12 mouse cellular contexts compared by ENCODE assay signal in genomic region chr6:40429521-40429931, GRCm38 (mm10). TPM values are rescaled to one million over a fixed set of nuclear protein-coding genes. Genes with fewer than 3 reads are reported as not detected.
A peak's percentile ranks its signal among the peaks of the same experiment; 100 is the strongest.
DNase-seq lines count a peak whose midpoint lies in the region; ATAC-seq and TF ChIP-seq lines count a peak whose summit lies in the region.
"Had no signal": no experiment of that assay in that cellular context is flagged by ENCODE, and none has a peak within 500 bp of the region (broad histone marks: within the 10 kb centered on the region; RNA-seq: fewer than 3 reads in every experiment).

No protein-coding gene starts in this region.

- TF ChIP-seq EP300 in heart, adult 2 months (IDR thresholded peaks at IDR 0.05; ENCODE audit: insufficient read depth, low read depth, low read length): no peak
- TF ChIP-seq EP300 in liver, postnatal 0 days (IDR thresholded peaks at IDR 0.05; ENCODE audit: low read depth): peak; percentile 35; the same call in 1 of the 2 replicates
- TF ChIP-seq EP300 in stomach, postnatal 0 days (optimal IDR thresholded peaks at IDR 0.05): no peak

- TF ChIP-seq POLR2A in heart, adult 2 months (IDR thresholded peaks at IDR 0.05; ENCODE audit: insufficient read depth, low read depth, low read length): no peak

- intact Hi-C loops in heart, adult 2 months (cut with DNase I): no loop called here

- DNase-seq in heart, adult 11 months: peak; percentile 29
- no peak for DNase-seq in heart, adult 2 months
- peak; percentile 28 for DNase-seq in liver, postnatal 0 days
- peak; percentile 78 for DNase-seq in stomach, postnatal 0 days (ENCODE audit: low spot score)
- no peak for DNase-seq in c-Kit-positive CD71-positive TER-119-positive erythroid progenitor cells, embryonic 14.5 days (ENCODE audit: low spot score)
- DNase-seq in adipocyte (ENCODE audit: low spot score): no peak
- DNase-seq: kidney, adult 18-20 months had no signal

- H3K9ac ChIP-seq in heart, adult 2 months (ENCODE audit: low read depth, low read length): no peak overlapping the region
- H3K9ac ChIP-seq in midbrain, embryonic 16.5 days (ENCODE audit: low read depth, low read length): no peak overlapping the region
- H3K9ac ChIP-seq in midbrain, embryonic 15.5 days: no peak overlapping the region
- no peak overlapping the region for H3K9ac ChIP-seq in liver, postnatal 0 days (replicated peaks)
- H3K9ac ChIP-seq in stomach, postnatal 0 days (ENCODE audit: low read length): no peak overlapping the region

- H3K9me3 ChIP-seq in midbrain, embryonic 16.5 days (replicated peaks; ENCODE audit: control insufficient read depth, low read length, poor library complexity, severe bottlenecking): no peaks in the 10 kb centered on the region
- H3K9me3 ChIP-seq in midbrain, embryonic 15.5 days: no peaks in the 10 kb centered on the region
- no peaks in the 10 kb centered on the region for H3K9me3 ChIP-seq in liver, postnatal 0 days (ENCODE audit: low read length)
- no peaks in the 10 kb centered on the region for H3K9me3 ChIP-seq in stomach, postnatal 0 days (ENCODE audit: control insufficient read depth, low read length)

- H3K4me3 ChIP-seq in heart, adult 2 months: no peak overlapping the region
- no peak overlapping the region for H3K4me3 ChIP-seq in midbrain, embryonic 16.5 days (ENCODE audit: low read depth, low read length)
- H3K4me3 ChIP-seq in midbrain, embryonic 15.5 days: no peak overlapping the region
- H3K4me3 ChIP-seq in liver, postnatal 0 days (ENCODE audit: low read depth, low read length): no peak overlapping the region
- H3K4me3 ChIP-seq in stomach, postnatal 0 days (ENCODE audit: low read depth, low read length): no peak overlapping the region

- H3K79me2 ChIP-seq in heart, adult 2 months (replicated peaks; ENCODE audit: control insufficient read depth, insufficient read depth, low read length): no peaks in the 10 kb centered on the region; the same call in 1 of the 2 replicates

- 63% methylated on average over 4 of the region's 4 CpGs for WGBS in heart, adult 2 months
- 51% methylated on average over 4 of the region's 4 CpGs for WGBS in midbrain, embryonic 16.5 days
- 61% methylated on average over 4 of the region's 4 CpGs for WGBS in midbrain, embryonic 15.5 days
- WGBS in liver, postnatal 0 days (ENCODE audit: insufficient replicate concordance): 58% methylated on average over 4 of the region's 4 CpGs
- 50% methylated on average over 4 of the region's 4 CpGs for WGBS in stomach, postnatal 0 days

- 0 out of 2 replicates have a peak, but pooled peaks have one; percentile 10 for ATAC-seq in midbrain, embryonic 16.5 days
- no peak for ATAC-seq in midbrain, embryonic 15.5 days (replicated peaks)
- peak; percentile 83 for ATAC-seq in liver, postnatal 0 days
- ATAC-seq in stomach, postnatal 0 days (ENCODE audit: low FRiP score, low TSS enrichment): peak; percentile 96
- ATAC-seq: Patski had no signal

- no peaks in the 10 kb centered on the region for H3K27me3 ChIP-seq in heart, adult 2 months (ENCODE audit: control insufficient read depth, insufficient read depth, low read length)
- H3K27me3 ChIP-seq in midbrain, embryonic 16.5 days (ENCODE audit: control insufficient read depth, insufficient read depth, low read depth, low read length): no peaks in the 10 kb centered on the region
- H3K27me3 ChIP-seq in midbrain, embryonic 15.5 days (replicated peaks): no peaks in the 10 kb centered on the region
- no peaks in the 10 kb centered on the region for H3K27me3 ChIP-seq in liver, postnatal 0 days (ENCODE audit: insufficient read depth, low read length)
- no peaks in the 10 kb centered on the region for H3K27me3 ChIP-seq in stomach, postnatal 0 days (ENCODE audit: control insufficient read depth, insufficient read depth, low read length)

- H3K4me1 ChIP-seq in heart, adult 2 months (ENCODE audit: control insufficient read depth, insufficient read depth, low read length): no peaks in the 10 kb centered on the region
- H3K4me1 ChIP-seq in midbrain, embryonic 16.5 days (ENCODE audit: control insufficient read depth, insufficient read depth, low read length): peaks cover 10% of the 10 kb centered on the region
- peaks cover 23% of the 10 kb centered on the region for H3K4me1 ChIP-seq in midbrain, embryonic 15.5 days
- peaks cover 30% of the 10 kb centered on the region for H3K4me1 ChIP-seq in liver, postnatal 0 days (ENCODE audit: insufficient read depth)
- no peaks in the 10 kb centered on the region for H3K4me1 ChIP-seq in stomach, postnatal 0 days (replicated peaks; ENCODE audit: control insufficient read depth, insufficient read depth)

- no peak for TF ChIP-seq CTCF in heart, adult 2 months (IDR thresholded peaks at IDR 0.05)
- no peak for TF ChIP-seq CTCF in liver, postnatal 0 days (IDR thresholded peaks at IDR 0.05; ENCODE audit: low read depth)
- TF ChIP-seq CTCF in stomach, postnatal 0 days (IDR thresholded peaks at IDR 0.05; ENCODE audit: low read depth): no peak

- H3K27ac ChIP-seq in heart, adult 2 months: no peak overlapping the region
- no peak overlapping the region for H3K27ac ChIP-seq in midbrain, embryonic 16.5 days (ENCODE audit: low read length)
- H3K27ac ChIP-seq in midbrain, embryonic 15.5 days: no peak overlapping the region
- peak overlapping the region; percentile 77 for H3K27ac ChIP-seq in liver, postnatal 0 days (ENCODE audit: low read depth)
- H3K27ac ChIP-seq in stomach, postnatal 0 days (replicated peaks): no peak overlapping the region

- H3K4me2 ChIP-seq in midbrain, embryonic 16.5 days (ENCODE audit: low read length): no peak overlapping the region
- no peak overlapping the region for H3K4me2 ChIP-seq in midbrain, embryonic 15.5 days
- H3K4me2 ChIP-seq in liver, postnatal 0 days (ENCODE audit: low read depth, low read length): 0 out of 2 replicates have a peak overlapping the region, but pooled peaks have one; percentile 18
- H3K4me2 ChIP-seq in stomach, postnatal 0 days (replicated peaks; ENCODE audit: low read depth): no peak overlapping the region

- H3K36me3 ChIP-seq in heart, adult 2 months (ENCODE audit: control insufficient read depth, insufficient read depth, low read length): no peaks in the 10 kb centered on the region
- no peaks in the 10 kb centered on the region for H3K36me3 ChIP-seq in midbrain, embryonic 16.5 days (ENCODE audit: control insufficient read depth, insufficient read depth, low read length)
- no peaks in the 10 kb centered on the region for H3K36me3 ChIP-seq in midbrain, embryonic 15.5 days (replicated peaks)
- H3K36me3 ChIP-seq in liver, postnatal 0 days (replicated peaks; ENCODE audit: insufficient read depth, low read length): no peaks in the 10 kb centered on the region
- H3K36me3 ChIP-seq in stomach, postnatal 0 days (ENCODE audit: control insufficient read depth, insufficient read depth, low read length): no peaks in the 10 kb centered on the region

RNA-seq across cellular contexts. Expression of gene E330009J07Rik, which starts 6.4 kb away (rescaled TPM):
- 1 to 10 TPM; 2.5 to 4.5 TPM for total RNA-seq in heart, adult 2 months (2021)
- 1.7 and 3.5 TPM in 2 replicates for polyA plus RNA-seq in heart, adult 2 months (2012; rRNA removed)
- polyA plus RNA-seq in midbrain, embryonic 16.5 days (2015; fragmentation: Nextera tagmentation; extraction: Ambion mirVana): 12.9 and 13.8 TPM in 2 replicates
- polyA plus RNA-seq in midbrain, embryonic 15.5 days (2015; fragmentation: Nextera tagmentation; extraction: Ambion mirVana): 12.5 and 13.4 TPM in 2 replicates
- 2.4 and 5.0 TPM in 2 replicates for polyA plus RNA-seq in liver, postnatal 0 days (2015; fragmentation: Nextera tagmentation; extraction: Ambion mirVana)
- polyA plus RNA-seq in stomach, postnatal 0 days (2015; fragmentation: Nextera tagmentation; extraction: Ambion mirVana): 11.0 TPM in 2 replicates

RNA-seq across cellular contexts. Expression of gene Wee2, which starts 9.4 kb away (rescaled TPM):
- not detected for total RNA-seq in heart, adult 2 months (2021)
- polyA plus RNA-seq in heart, adult 2 months (2012; rRNA removed): not detected in 2 replicates
- polyA plus RNA-seq in midbrain, embryonic 16.5 days (2015; fragmentation: Nextera tagmentation; extraction: Ambion mirVana): 0.10 and 0.21 TPM in 2 replicates
- polyA plus RNA-seq in midbrain, embryonic 15.5 days (2015; fragmentation: Nextera tagmentation; extraction: Ambion mirVana): 0.20 and 0.21 TPM in 2 replicates
- not detected in 2 replicates for polyA plus RNA-seq in liver, postnatal 0 days (2015; fragmentation: Nextera tagmentation; extraction: Ambion mirVana)
- polyA plus RNA-seq in stomach, postnatal 0 days (2015; fragmentation: Nextera tagmentation; extraction: Ambion mirVana): 0.05 TPM in 1 of 2 replicates, not detected in the other
- total RNA-seq: granulocyte monocyte progenitor cell, adult 5-6 weeks had no signal
- polyA plus RNA-seq: C2C12, Patski had no signal

RNA-seq across cellular contexts. Expression of gene Ssbp1, which starts 41.6 kb away (rescaled TPM):
- 10 to 100 TPM; 32.0 to 36.5 TPM for total RNA-seq in heart, adult 2 months (2021)
- 12.7 and 18.3 TPM in 2 replicates for polyA plus RNA-seq in heart, adult 2 months (2012; rRNA removed)
- 96.8 and 110 TPM in 2 replicates for polyA plus RNA-seq in midbrain, embryonic 16.5 days (2015; fragmentation: Nextera tagmentation; extraction: Ambion mirVana)
- 103 and 104 TPM in 2 replicates for polyA plus RNA-seq in midbrain, embryonic 15.5 days (2015; fragmentation: Nextera tagmentation; extraction: Ambion mirVana)
- 62.5 and 65.1 TPM in 2 replicates for polyA plus RNA-seq in liver, postnatal 0 days (2015; fragmentation: Nextera tagmentation; extraction: Ambion mirVana)
- 89.2 and 93.6 TPM in 2 replicates for polyA plus RNA-seq in stomach, postnatal 0 days (2015; fragmentation: Nextera tagmentation; extraction: Ambion mirVana)

Comparison
In these comparisons a context has a peak if more than half of its experiments do, and no peak if none do; other contexts are left out.
1. DNase-seq: peak in heart, adult 11 months (single experiment), liver, postnatal 0 days (single experiment) and stomach, postnatal 0 days (single experiment); none in heart, adult 2 months (0 of 2), c-Kit-positive CD71-positive TER-119-positive erythroid progenitor cells, embryonic 14.5 days (single experiment) and adipocyte (single experiment).